Mouse (Mus musculus) lung, postnatal 0 days (tissue): ENCODE results near the gene Ppp2r1b.

Experiments
- CTCF ChIP-seq: IDR thresholded peaks from 2 replicates; pipeline ENCODE4 v1.5.1; 2016; ENCODE audit warnings: antibody characterized with exemption, mild to moderate bottlenecking
- EP300 ChIP-seq: IDR thresholded peaks from 2 replicates; pipeline ENCODE4 v1.6.1; 2016; ENCODE audit warnings: antibody characterized with exemption, mild to moderate bottlenecking, control low read depth

DNA sequence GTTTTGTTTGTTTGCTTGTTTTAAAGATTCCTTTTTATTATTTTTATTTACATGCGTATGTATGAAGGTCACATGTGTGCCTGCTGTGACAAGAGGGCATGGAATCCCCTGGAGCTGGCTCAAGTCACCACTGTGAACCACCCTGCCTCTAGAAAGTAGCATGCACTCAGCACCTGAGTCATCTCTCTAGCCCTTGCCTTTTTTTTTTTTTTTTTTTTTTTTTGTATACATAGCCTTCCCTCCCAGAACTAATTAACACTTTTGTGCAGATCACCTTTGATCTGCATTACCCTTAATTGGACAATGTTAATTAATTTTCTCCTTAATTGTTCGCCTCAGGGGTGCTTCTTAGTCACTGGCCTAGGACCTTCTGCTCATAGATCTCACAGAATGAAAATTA, 97.6 kb downstream of the Ppp2r1b start:
- TF ChIP-seq CTCF = no peak
- TF ChIP-seq EP300 = no peak
